Mouse (Mus musculus) small intestine, adult 2 months (tissue): ENCODE measurements around the gene Lgals1. TPM values are rescaled to one million over a fixed set of nuclear protein-coding genes. Genes with fewer than 3 reads are reported as not detected.

ENCODE experiments used
- H3K27ac ChIP-seq: fragments of 200-500 bp; 2 replicates; pipeline ENCODE4 v1.5.1; 2012; ENCODE audit warnings: low read depth, low read length, control low read depth, inconsistent platforms; ENCODE audit not compliant: insufficient read depth
- H3K27me3 ChIP-seq: fragments of 200-500 bp; 2 replicates; pipeline ENCODE4 v1.6.1; 2012; ENCODE audit warnings: mild to moderate bottlenecking, moderate library complexity, low read length, inconsistent platforms; ENCODE audit not compliant: control insufficient read depth, insufficient read depth
- H3K36me3 ChIP-seq: fragments of 200-500 bp; 2 replicates; pipeline ENCODE4 v1.6.1; 2012; ENCODE audit warnings: mild to moderate bottlenecking, low read length, control low read depth, inconsistent platforms; ENCODE audit not compliant: control insufficient read depth, insufficient read depth
- H3K4me1 ChIP-seq: fragments of 200-500 bp; 2 replicates; pipeline ENCODE4 v1.6.1; 2012; ENCODE audit warnings: low read length, inconsistent platforms, mixed read lengths; ENCODE audit not compliant: control insufficient read depth, insufficient read depth, insufficient read length
- H3K4me3 ChIP-seq: fragments of 200-500 bp; 2 replicates; pipeline ENCODE4 v1.5.1; 2012; ENCODE audit warnings: low read depth, mild to moderate bottlenecking, control low read depth, inconsistent platforms, low read length, moderate library complexity
- CTCF ChIP-seq: fragments of 200-500 bp; IDR thresholded peaks from 2 replicates; pipeline ENCODE4 v1.5.1; 2012; ENCODE audit warnings: low read depth, mild to moderate bottlenecking, control low read depth, inconsistent platforms, low read length, moderate library complexity, mixed read lengths; ENCODE audit not compliant: insufficient replicate concordance, insufficient read length; ENCODE audit errors: extremely low read depth
- POLR2A ChIP-seq: fragments of 200-500 bp; IDR thresholded peaks from 2 replicates; pipeline ENCODE4 v1.6.1; 2012; ENCODE audit warnings: low read depth, mild to moderate bottlenecking, control low read depth, inconsistent platforms, low read length, moderate library complexity
- WGBS: fragments of 180-500 bp; shearing (Covaris S2); methylation state at CpG from one replicate; pipeline ENCODE4 v1.1.7; 2018; 5-methylcytosine and 5-hydroxymethylcytosine counted together
- polyA plus RNA-seq: library from polyadenylated mRNA; depleted of rRNA; stranded (reverse); fragments of >200 nt; gene quantifications from 2 replicates; pipeline ENCODE4 v1.2.3, GENCODE M21; 2012

Lgals1 gene
- polyA plus RNA-seq, 1 experiment, result 51.7 TPM

GRCm38 (mm10) chr15:78916052-78916826, 10.3 kb upstream of the Lgals1 start:
- WGBS, result 87% methylated on average over 12 of the region's 12 CpGs
- Histone ChIP-seq H3K4me3 (no peak overlapping the region), H3K4me1 (peaks cover 11% of the 10 kb centered on the region), H3K27ac (no peak overlapping the region), H3K27me3 (no peaks in the 10 kb centered on the region), H3K36me3 (peaks cover 2% of the 10 kb centered on the region; the same call in 1 of the 2 replicates)
- TF ChIP-seq CTCF (no peak), POLR2A (no peak)

GRCm38 (mm10) chr15:78918126-78918525, 8.4 kb upstream of the Lgals1 start:
- 93% methylated on average over 23 of the region's 23 CpGs for WGBS
- TF ChIP-seq CTCF (no peak), POLR2A (no peak)

GRCm38 (mm10) chr15:78919914-78920313, 6.6 kb upstream of the Lgals1 start:
- 55% methylated on average over 12 of the region's 12 CpGs for WGBS
- Histone ChIP-seq H3K27me3 (no peaks in the 10 kb centered on the region), H3K36me3 (peaks cover 2% of the 10 kb centered on the region; the same call in 1 of the 2 replicates), H3K27ac (no peak overlapping the region), H3K4me1 (peaks cover 10% of the 10 kb centered on the region; the same call in 1 of the 2 replicates), H3K4me3 (no peak overlapping the region)
- TF ChIP-seq CTCF (no peak), POLR2A (no peak)

More at GRCm38 (mm10) chr15:78918126-78918525, 8.4 kb upstream of the Lgals1 start:
- Histone ChIP-seq H3K4me3 (no peak overlapping the region), H3K36me3 (peaks cover 2% of the 10 kb centered on the region; the same call in 1 of the 2 replicates), H3K4me1 (peaks cover 14% of the 10 kb centered on the region), H3K27me3 (no peaks in the 10 kb centered on the region), H3K27ac (no peak overlapping the region)

- Histone ChIP-seq H3K27me3 (no peaks in the 10 kb centered on the region), H3K4me3 (no peak overlapping the region), H3K4me1 (peaks cover 17% of the 10 kb centered on the region), H3K27ac (no peak overlapping the region), H3K36me3 (peaks cover 2% of the 10 kb centered on the region; the same call in 1 of the 2 replicates)
- TF ChIP-seq CTCF (no peak), POLR2A (no peak)
- 78% methylated on average over 7 of the region's 7 CpGs for WGBS
These were observed 3.8 kb upstream of the Lgals1 start for GRCm38 (mm10) chr15:78922700-78923099.

GRCm38 (mm10) chr15:78923585-78923984, 2.9 kb upstream of the Lgals1 start:
- 61% methylated on average over 6 of the region's 6 CpGs for WGBS

GRCm38 (mm10) chr15:78925129-78925528, 1.4 kb upstream of the Lgals1 start:
- TF ChIP-seq CTCF (no peak), POLR2A (no peak)
- Histone ChIP-seq H3K36me3 (no peaks in the 10 kb centered on the region), H3K27ac (no peak overlapping the region), H3K4me3 (no peak overlapping the region), H3K4me1 (peaks cover 19% of the 10 kb centered on the region), H3K27me3 (no peaks in the 10 kb centered on the region)
- WGBS, result 68% methylated on average over 8 of the region's 8 CpGs

More at GRCm38 (mm10) chr15:78923585-78923984, 2.9 kb upstream of the Lgals1 start:
- Histone ChIP-seq H3K4me1 (peaks cover 19% of the 10 kb centered on the region), H3K27ac (no peak overlapping the region), H3K36me3 (no peaks in the 10 kb centered on the region), H3K27me3 (no peaks in the 10 kb centered on the region), H3K4me3 (no peak overlapping the region)
- TF ChIP-seq CTCF (no peak), POLR2A (no peak)

GRCm38 (mm10) chr15:78927021-78927787, 679 bp downstream of the Lgals1 start:
- Histone ChIP-seq H3K36me3 (no peaks in the 10 kb centered on the region), H3K4me3 (peak overlapping the region; percentile 42), H3K27ac (peak overlapping the region; percentile 35), H3K4me1 (peaks cover 19% of the 10 kb centered on the region), H3K27me3 (no peaks in the 10 kb centered on the region)
- TF ChIP-seq POLR2A, result no peak
- no peak for TF ChIP-seq CTCF
- WGBS, result 30% methylated on average over 15 of the region's 15 CpGs
